Mouse (Mus musculus) myocyte (in vitro differentiated cells): ENCODE results near the gene Serpinh1.

Source experiments
- E2F4 ChIP-seq: IDR thresholded peaks from one replicate; pipeline ENCODE4 v1.6.1; 2011; ENCODE audit warnings: mild to moderate bottlenecking, control low read depth, moderate library complexity; ENCODE audit not compliant: insufficient read depth
- MAX ChIP-seq: IDR thresholded peaks from one replicate; pipeline ENCODE4 v1.6.1; 2011; ENCODE audit warnings: low read depth, mild to moderate bottlenecking, control low read depth
- MYOD1 ChIP-seq, 3 experiments: IDR thresholded peaks; one replicate each; pipeline ENCODE4 v1.6.1; 2011; ENCODE audit warnings: control low read depth in 2 of 3, low read depth in 2 of 3, mild to moderate bottlenecking in 2 of 3, moderate library complexity in 1 of 3; ENCODE audit not compliant: insufficient read length in 2 of 3, control insufficient read depth in 1 of 3
- POLR2A ChIP-seq: IDR thresholded peaks from one replicate; pipeline ENCODE4 v1.6.1; 2011; ENCODE audit warnings: low read depth, mild to moderate bottlenecking, control low read depth, moderate library complexity; ENCODE audit not compliant: insufficient read length
- POLR2AphosphoS2 ChIP-seq: IDR thresholded peaks from one replicate; pipeline ENCODE4 v1.6.1; 2011; ENCODE audit warnings: low read depth, control low read depth; ENCODE audit not compliant: insufficient read length
- TCF3 ChIP-seq: IDR thresholded peaks from one replicate; pipeline ENCODE4 v1.6.1; 2011; ENCODE audit warnings: low read depth, control low read depth; ENCODE audit not compliant: insufficient read length
- USF1 ChIP-seq: IDR thresholded peaks from one replicate; pipeline ENCODE4 v1.6.1; 2011; ENCODE audit warnings: low read depth, mild to moderate bottlenecking, control low read depth, moderate library complexity

- no peak for TF ChIP-seq MYOD1 (IDR thresholded peaks at IDR 0.05; ENCODE audit: control insufficient read depth in 1 of 3, insufficient read length in 2 of 3, low read depth in 2 of 3)
- TF ChIP-seq USF1: no peak
- TF ChIP-seq POLR2A: no peak
- TF ChIP-seq MAX: no peak
- TF ChIP-seq TCF3: no peak
- TF ChIP-seq E2F4: no peak
- no peak for TF ChIP-seq POLR2AphosphoS2
Observed at GRCm38 (mm10) chr7:99324810-99325209, 28.2 kb downstream of the Serpinh1 start.
